Mouse (Mus musculus) limb, embryonic 12.5 days (tissue): ENCODE data around the gene Nav3. TPM values are rescaled to one million over a fixed set of nuclear protein-coding genes. Genes with fewer than 3 reads are reported as not detected.

Source experiments
- ATAC-seq: fragments of 200-750 bp; cut with Nextera tagmentation; 2 replicates; pipeline ENCODE4 v1.8.0; 2017; ENCODE audit warnings: low read depth, moderate TSS enrichment; ENCODE audit not compliant: insufficient number of reproducible peaks, insufficient read depth, low FRiP score, low TSS enrichment
- H3K27ac ChIP-seq: fragments of 300-500 bp; sonication (generic); 2 replicates; pipeline ENCODE4 v1.5.1; 2016; ENCODE audit warnings: mild to moderate bottlenecking, moderate library complexity
- H3K27me3 ChIP-seq: fragments of 300-500 bp; sonication (generic); 2 replicates; pipeline ENCODE4 v1.6.1; 2016; ENCODE audit warnings: mild to moderate bottlenecking, moderate library complexity
- H3K36me3 ChIP-seq: fragments of 300-500 bp; sonication (generic); 2 replicates; pipeline ENCODE4 v1.6.1; 2016; ENCODE audit warnings: mild to moderate bottlenecking, moderate library complexity
- H3K4me1 ChIP-seq: fragments of 300-500 bp; sonication (generic); replicated peaks from 2 replicates; pipeline ENCODE4 v1.6.1; 2016
- H3K4me2 ChIP-seq: fragments of 300-500 bp; sonication (generic); 2 replicates; pipeline ENCODE4 v1.6.1; 2016; ENCODE audit warnings: mild to moderate bottlenecking, moderate library complexity
- H3K4me3 ChIP-seq: fragments of 300-500 bp; sonication (generic); replicated peaks from 2 replicates; pipeline ENCODE4 v1.5.1; 2016; ENCODE audit warnings: mild to moderate bottlenecking
- H3K9ac ChIP-seq: fragments of 300-500 bp; sonication (generic); replicated peaks from 2 replicates; pipeline ENCODE4 v1.6.1; 2016; ENCODE audit warnings: mild to moderate bottlenecking, moderate library complexity
- H3K9me3 ChIP-seq: fragments of 300-500 bp; sonication (generic); 2 replicates; pipeline ENCODE4 v1.6.1; 2016; ENCODE audit warnings: mild to moderate bottlenecking, moderate library complexity
- WGBS: fragments of 180-500 bp; shearing (Covaris S2); methylation state at CpG from one replicate; pipeline ENCODE4 v1.1.7; 2016; 5-methylcytosine and 5-hydroxymethylcytosine counted together
- polyA plus RNA-seq: library from polyadenylated mRNA; unstranded; fragments of >200 nt; fragmentation: Nextera tagmentation; extraction: Ambion mirVana; gene quantifications from 2 replicates; pipeline ENCODE4 v1.2.1, GENCODE M21; 2016

Gene Nav3
- polyA plus RNA-seq, 1 experiment from 2014 or later, result 3.0 TPM

- Histone ChIP-seq H3K9ac (no peak overlapping the region), H3K27me3 (no peaks in the 10 kb centered on the region), H3K4me2 (no peak overlapping the region), H3K4me1 (no peaks in the 10 kb centered on the region), H3K27ac (no peak overlapping the region), H3K4me3 (no peak overlapping the region), H3K36me3 (no peaks in the 10 kb centered on the region), H3K9me3 (no peaks in the 10 kb centered on the region)
- WGBS, result 79% methylated on average over 8 of the region's 8 CpGs
- no peak for ATAC-seq
Observed at GRCm38 (mm10) chr10:109976351-109976750, 479.7 kb downstream of the Nav3 start.

- Histone ChIP-seq H3K9me3 (no peaks in the 10 kb centered on the region), H3K4me3 (no peak overlapping the region), H3K36me3 (no peaks in the 10 kb centered on the region), H3K4me1 (no peaks in the 10 kb centered on the region), H3K27ac (no peak overlapping the region), H3K4me2 (no peak overlapping the region), H3K9ac (no peak overlapping the region), H3K27me3 (no peaks in the 10 kb centered on the region)
- WGBS, result 58% methylated on average over 4 of the region's 4 CpGs
- ATAC-seq, result no peak
Observed at GRCm38 (mm10) chr10:109974177-109974576, 481.8 kb downstream of the Nav3 start.

- Histone ChIP-seq H3K9me3 (no peaks in the 10 kb centered on the region), H3K4me1 (no peaks in the 10 kb centered on the region), H3K27ac (no peak overlapping the region), H3K4me3 (no peak overlapping the region), H3K36me3 (no peaks in the 10 kb centered on the region), H3K27me3 (no peaks in the 10 kb centered on the region), H3K4me2 (no peak overlapping the region), H3K9ac (no peak overlapping the region)
- no peak for ATAC-seq
- 49% methylated on average over 3 of the region's 3 CpGs for WGBS
Observed at GRCm38 (mm10) chr10:109973483-109973882, 482.5 kb downstream of the Nav3 start.

GRCm38 (mm10) chr10:109950296-109950695 lies 505.7 kb downstream of the Nav3 start:
- WGBS, result 83% methylated on average over 3 of the region's 3 CpGs
- no peaks in the 10 kb centered on the region for H3K9me3 ChIP-seq
- no peak overlapping the region for H3K4me2 ChIP-seq
- ATAC-seq, result no peak
- H3K27me3 ChIP-seq, result no peaks in the 10 kb centered on the region
- no peaks in the 10 kb centered on the region for H3K36me3 ChIP-seq
- no peak overlapping the region for H3K9ac ChIP-seq
- no peaks in the 10 kb centered on the region for H3K4me1 ChIP-seq
- H3K4me3 ChIP-seq, result no peak overlapping the region
- no peak overlapping the region for H3K27ac ChIP-seq

- Histone ChIP-seq H3K4me1 (no peaks in the 10 kb centered on the region), H3K4me2 (no peak overlapping the region), H3K4me3 (no peak overlapping the region), H3K9ac (no peak overlapping the region), H3K9me3 (no peaks in the 10 kb centered on the region), H3K27me3 (no peaks in the 10 kb centered on the region), H3K27ac (no peak overlapping the region), H3K36me3 (no peaks in the 10 kb centered on the region)
- ATAC-seq, result no peak
- 45% methylated on average over 5 of the region's 5 CpGs for WGBS
Observed at GRCm38 (mm10) chr10:109929319-109929622, 526.7 kb downstream of the Nav3 start.

- 52% methylated on average over 8 of the region's 8 CpGs for WGBS
- no peak for ATAC-seq
- Histone ChIP-seq H3K9ac (no peak overlapping the region), H3K27me3 (no peaks in the 10 kb centered on the region), H3K36me3 (no peaks in the 10 kb centered on the region), H3K4me1 (no peaks in the 10 kb centered on the region), H3K4me3 (no peak overlapping the region), H3K27ac (no peak overlapping the region), H3K9me3 (no peaks in the 10 kb centered on the region), H3K4me2 (no peak overlapping the region)
Observed at GRCm38 (mm10) chr10:109928547-109929318, 527.3 kb downstream of the Nav3 start.

GRCm38 (mm10) chr10:109926149-109926548 lies 529.9 kb downstream of the Nav3 start:
- no peak overlapping the region for H3K4me2 ChIP-seq
- 85% methylated on average over 3 of the region's 3 CpGs for WGBS
- ATAC-seq, result no peak
- H3K4me1 ChIP-seq, result no peaks in the 10 kb centered on the region; the same call in 1 of the 2 replicates
- no peak overlapping the region for H3K9ac ChIP-seq
- H3K36me3 ChIP-seq, result no peaks in the 10 kb centered on the region
- no peaks in the 10 kb centered on the region for H3K27me3 ChIP-seq
- H3K27ac ChIP-seq, result no peak overlapping the region
- H3K4me3 ChIP-seq, result no peak overlapping the region
- no peaks in the 10 kb centered on the region for H3K9me3 ChIP-seq

- no peaks in the 10 kb centered on the region for H3K36me3 ChIP-seq
- H3K4me2 ChIP-seq, result no peak overlapping the region
- no peak overlapping the region for H3K27ac ChIP-seq
- no peak for ATAC-seq
- H3K9ac ChIP-seq, result no peak overlapping the region
- H3K4me3 ChIP-seq, result no peak overlapping the region
- H3K4me1 ChIP-seq, result no peaks in the 10 kb centered on the region; the same call in 1 of the 2 replicates
- WGBS, result 64% methylated on average over 2 of the region's 2 CpGs
- no peaks in the 10 kb centered on the region for H3K9me3 ChIP-seq
- no peaks in the 10 kb centered on the region for H3K27me3 ChIP-seq
Observed at GRCm38 (mm10) chr10:109924136-109924535, 531.9 kb downstream of the Nav3 start.

GRCm38 (mm10) chr10:109921368-109921767 lies 534.6 kb downstream of the Nav3 start:
- no peak overlapping the region for H3K9ac ChIP-seq
- ATAC-seq, result no peak; the same call in 1 of the 2 replicates

GRCm38 (mm10) chr10:109920607-109921187 lies 535.3 kb downstream of the Nav3 start:
- peak; percentile 79 for ATAC-seq

More at GRCm38 (mm10) chr10:109921368-109921767, 534.6 kb downstream of the Nav3 start:
- Histone ChIP-seq H3K9me3 (no peaks in the 10 kb centered on the region), H3K4me1 (no peaks in the 10 kb centered on the region; the same call in 1 of the 2 replicates), H3K27me3 (no peaks in the 10 kb centered on the region), H3K4me2 (peak overlapping the region; percentile 21), H3K4me3 (no peak overlapping the region), H3K27ac (no peak overlapping the region), H3K36me3 (no peaks in the 10 kb centered on the region)
- WGBS, result 39% methylated on average over 11 of the region's 11 CpGs

GRCm38 (mm10) chr10:109919515-109919914 lies 536.5 kb downstream of the Nav3 start:
- H3K4me3 ChIP-seq, result no peak overlapping the region
- 55% methylated on average over 1 of the region's 1 CpGs for WGBS
- no peak for ATAC-seq
- no peaks in the 10 kb centered on the region for H3K36me3 ChIP-seq
- H3K9ac ChIP-seq, result no peak overlapping the region
- no peaks in the 10 kb centered on the region; the same call in 1 of the 2 replicates for H3K4me1 ChIP-seq
- no peaks in the 10 kb centered on the region for H3K27me3 ChIP-seq
- H3K4me2 ChIP-seq, result no peak overlapping the region
- H3K9me3 ChIP-seq, result no peaks in the 10 kb centered on the region
- no peak overlapping the region for H3K27ac ChIP-seq

More at GRCm38 (mm10) chr10:109920607-109921187, 535.3 kb downstream of the Nav3 start:
- no peak overlapping the region for H3K9ac ChIP-seq
- WGBS, result 12% methylated on average over 6 of the region's 6 CpGs
- 0 out of 2 replicates have a peak overlapping the region, but pooled peaks have one; percentile 21 for H3K4me2 ChIP-seq
- no peaks in the 10 kb centered on the region for H3K9me3 ChIP-seq
- H3K4me3 ChIP-seq, result no peak overlapping the region
- no peaks in the 10 kb centered on the region; the same call in 1 of the 2 replicates for H3K4me1 ChIP-seq
- H3K27ac ChIP-seq, result no peak overlapping the region
- no peaks in the 10 kb centered on the region for H3K27me3 ChIP-seq
- no peaks in the 10 kb centered on the region for H3K36me3 ChIP-seq
